8 mouse cellular contexts compared by ENCODE assay signal in the genomic region with DNA sequence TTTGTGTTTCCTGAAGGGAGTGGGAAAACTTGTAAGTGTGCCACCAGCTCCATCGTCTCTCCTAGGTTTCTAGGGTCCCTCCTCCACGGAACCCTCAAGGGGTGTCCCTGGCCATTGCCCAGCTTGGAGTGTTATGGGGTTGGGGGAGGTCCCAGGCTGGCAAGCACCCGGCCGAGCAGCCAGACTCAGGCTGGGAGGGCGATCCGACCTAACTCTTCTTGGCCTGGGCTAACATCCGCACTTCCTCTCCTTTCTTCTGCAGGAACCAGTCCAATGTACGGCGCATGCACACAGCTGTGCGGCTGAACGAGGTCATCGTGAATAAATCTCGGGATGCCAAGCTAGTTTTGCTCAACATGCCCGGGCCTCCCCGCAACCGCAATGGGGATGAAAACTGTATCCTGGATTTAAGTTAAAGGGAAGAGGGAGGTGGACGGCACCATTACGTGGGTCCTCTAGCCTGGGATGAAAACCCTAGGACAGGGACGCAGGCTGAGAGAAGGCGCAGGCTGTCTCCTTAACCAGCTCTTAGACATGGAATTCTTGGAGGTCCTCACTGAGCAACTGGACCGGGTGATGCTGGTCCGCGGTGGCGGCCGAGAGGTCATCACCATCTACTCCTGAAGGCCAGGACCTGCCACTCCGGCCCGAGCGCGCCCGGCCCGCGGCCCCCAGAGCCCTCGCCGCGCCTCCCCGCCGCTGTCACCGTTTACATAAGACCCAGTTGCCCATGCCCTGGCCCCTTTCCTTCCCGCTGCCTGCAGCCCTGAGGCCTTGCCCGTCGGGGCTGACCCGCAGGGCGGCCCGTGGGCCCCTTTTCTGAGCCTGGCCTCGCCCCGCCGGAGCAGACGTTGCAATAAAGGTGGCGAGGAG. TPM values are rescaled to one million over a fixed set of nuclear protein-coding genes. Genes with fewer than 3 reads are reported as not detected.
DNase-seq lines count a peak whose midpoint lies in the region; ATAC-seq and TF ChIP-seq lines count a peak whose summit lies in the region.

No protein-coding gene starts in this region.

- TF ChIP-seq CTCF in liver, adult 2 months (IDR thresholded peaks at IDR 0.05; ENCODE audit: low read depth, low read length) = no peak

- ATAC-seq in forebrain, embryonic 13.5 days = no peak
- no peak for ATAC-seq in neural tube, embryonic 13.5 days (ENCODE audit: low read depth)

- H3K36me3 ChIP-seq in liver, adult 2 months (ENCODE audit: control insufficient read depth, insufficient read depth, low read length) = peaks cover 8% of the 10 kb centered on the region; the same call in 1 of the 2 replicates
- peaks cover 37% of the 10 kb centered on the region for H3K36me3 ChIP-seq in forebrain, embryonic 13.5 days (ENCODE audit: poor library complexity, severe bottlenecking)
- H3K36me3 ChIP-seq in limb, embryonic 10.5 days = peaks cover 41% of the 10 kb centered on the region
- H3K36me3 ChIP-seq in neural tube, embryonic 13.5 days = peaks cover 47% of the 10 kb centered on the region

- no peak for TF ChIP-seq POLR2A in liver, adult 2 months (IDR thresholded peaks at IDR 0.05; ENCODE audit: extremely low read depth, insufficient read depth, low read length)

- H3K27me3 ChIP-seq in liver, adult 2 months (ENCODE audit: control insufficient read depth, insufficient read depth, low read length) = no peaks in the 10 kb centered on the region
- peaks cover 47% of the 10 kb centered on the region for H3K27me3 ChIP-seq in forebrain, embryonic 13.5 days
- peaks cover 88% of the 10 kb centered on the region for H3K27me3 ChIP-seq in limb, embryonic 10.5 days (ENCODE audit: low read depth, poor library complexity, severe bottlenecking)
- peaks cover 55% of the 10 kb centered on the region for H3K27me3 ChIP-seq in neural tube, embryonic 13.5 days

- DNase-seq in liver, adult 2 months (ENCODE audit: extremely low read depth, low read depth, low spot score) = no peak
- no peak for DNase-seq in liver
- peak; percentile 53 for DNase-seq in limb, embryonic 10.5 days (ENCODE audit: low spot score)
- DNase-seq in gastrocnemius, postnatal 36 days = no peak
- no peak for DNase-seq in left cerebral cortex, postnatal 10 days (ENCODE audit: extremely low spot score in 1 of 2, low spot score in 2 of 2)
- DNase-seq in right cerebral cortex, postnatal 10 days (ENCODE audit: low spot score in 2 of 2) = no peak

- no peak overlapping the region; the same call in 1 of the 2 replicates for H3K9ac ChIP-seq in liver, adult 2 months (ENCODE audit: low read depth, low read length)
- peak overlapping the region; percentile 57 for H3K9ac ChIP-seq in forebrain, embryonic 13.5 days
- H3K9ac ChIP-seq in neural tube, embryonic 13.5 days = peak overlapping the region; percentile 61

- no peaks in the 10 kb centered on the region for H3K9me3 ChIP-seq in forebrain, embryonic 13.5 days (replicated peaks)
- no peaks in the 10 kb centered on the region for H3K9me3 ChIP-seq in limb, embryonic 10.5 days (replicated peaks)
- H3K9me3 ChIP-seq in neural tube, embryonic 13.5 days = no peaks in the 10 kb centered on the region

- peaks cover 6% of the 10 kb centered on the region; the same call in 1 of the 2 replicates for H3K4me1 ChIP-seq in liver, adult 2 months (ENCODE audit: control insufficient read depth, insufficient read depth, low read length)
- peaks cover 19% of the 10 kb centered on the region for H3K4me1 ChIP-seq in forebrain, embryonic 13.5 days
- peaks cover 26% of the 10 kb centered on the region for H3K4me1 ChIP-seq in limb, embryonic 10.5 days
- H3K4me1 ChIP-seq in neural tube, embryonic 13.5 days (replicated peaks) = peaks cover 29% of the 10 kb centered on the region

- intact Hi-C loops in gastrocnemius, postnatal 36 days (cut with DNase I) = no loop called here
- intact Hi-C loops in left cerebral cortex, postnatal 10 days (cut with DNase I) = no loop called here

- H3K4me3 ChIP-seq in liver, adult 2 months (ENCODE audit: insufficient read depth, low read depth, low read length) = peak overlapping the region; percentile 14; the same call in 1 of the 2 replicates
- H3K4me3 ChIP-seq in forebrain, embryonic 13.5 days = peak overlapping the region; percentile 30
- H3K4me3 ChIP-seq in limb, embryonic 10.5 days = peak overlapping the region; percentile 50
- peak overlapping the region; percentile 28 for H3K4me3 ChIP-seq in neural tube, embryonic 13.5 days

- WGBS in liver, adult 2 months = 17% methylated on average over 49 of the region's 49 CpGs
- WGBS in forebrain, embryonic 13.5 days = 11% methylated on average over 49 of the region's 49 CpGs
- WGBS in limb, embryonic 10.5 days = 11% methylated on average over 49 of the region's 49 CpGs
- WGBS in neural tube, embryonic 13.5 days = 9% methylated on average over 49 of the region's 49 CpGs

- H3K79me2 ChIP-seq in liver, adult 2 months (ENCODE audit: control insufficient read depth, insufficient read depth, low read length) = no peaks in the 10 kb centered on the region

- H3K27ac ChIP-seq in liver, adult 2 months (replicated peaks; ENCODE audit: insufficient read depth, low read depth, low read length) = no peak overlapping the region
- no peak overlapping the region for H3K27ac ChIP-seq in forebrain, embryonic 13.5 days
- H3K27ac ChIP-seq in limb, embryonic 10.5 days = peak overlapping the region; percentile 6; the same call in 1 of the 2 replicates
- no peak overlapping the region for H3K27ac ChIP-seq in neural tube, embryonic 13.5 days (replicated peaks)

- peak overlapping the region; percentile 55 for H3K4me2 ChIP-seq in forebrain, embryonic 13.5 days
- H3K4me2 ChIP-seq in neural tube, embryonic 13.5 days = peak overlapping the region; percentile 54

RNA-seq across cellular contexts. Expression of gene Slc12a5, which starts 36.5 kb away (rescaled TPM):
- 0.46 and 0.54 TPM in 2 replicates for total RNA-seq in liver, adult 2 months (2014; rRNA removed)
- 0.85 and 1.1 TPM in 2 replicates for polyA plus RNA-seq in liver, adult 2 months (2012; rRNA removed)
- 5.7 and 8.8 TPM in 2 replicates for polyA plus RNA-seq in forebrain, embryonic 13.5 days (2015; fragmentation: Nextera tagmentation; extraction: Ambion mirVana)
- 0.83 and 1.0 TPM in 2 replicates for polyA plus RNA-seq in limb, embryonic 10.5 days (2016; fragmentation: Nextera tagmentation; extraction: Ambion mirVana)
- polyA plus RNA-seq in neural tube, embryonic 13.5 days (2015; fragmentation: Nextera tagmentation; extraction: Ambion mirVana) = 20.8 and 21.3 TPM in 2 replicates
- total RNA-seq in gastrocnemius, postnatal 36 days (2021) = under 1 TPM; 0.25 to 0.36 TPM
- 100 to 1,000 TPM; 350 to 355 TPM for total RNA-seq in left cerebral cortex, postnatal 10 days (2021)

RNA-seq across cellular contexts. Expression of gene Ncoa5, which starts 37.6 kb away (rescaled TPM):
- 4.3 and 6.8 TPM in 2 replicates for total RNA-seq in liver, adult 2 months (2014; rRNA removed)
- 9.2 and 11.5 TPM in 2 replicates for polyA plus RNA-seq in liver, adult 2 months (2012; rRNA removed)
- polyA plus RNA-seq in forebrain, embryonic 13.5 days (2015; fragmentation: Nextera tagmentation; extraction: Ambion mirVana) = 131 and 134 TPM in 2 replicates
- polyA plus RNA-seq in limb, embryonic 10.5 days (2016; fragmentation: Nextera tagmentation; extraction: Ambion mirVana) = 92.9 and 105 TPM in 2 replicates
- 97.3 and 111 TPM in 2 replicates for polyA plus RNA-seq in neural tube, embryonic 13.5 days (2015; fragmentation: Nextera tagmentation; extraction: Ambion mirVana)
- 10 to 100 TPM; 10.3 to 11.7 TPM for total RNA-seq in gastrocnemius, postnatal 36 days (2021)
- total RNA-seq in left cerebral cortex, postnatal 10 days (2021) = 10 to 100 TPM; 61.1 to 61.2 TPM

RNA-seq across cellular contexts. Expression of gene Mmp9, which starts 56.5 kb away (rescaled TPM):
- total RNA-seq in liver, adult 2 months (2014; rRNA removed) = 0.20 and 0.65 TPM in 2 replicates
- 0.55 and 0.70 TPM in 2 replicates for polyA plus RNA-seq in liver, adult 2 months (2012; rRNA removed)
- 8.6 and 10.6 TPM in 2 replicates for polyA plus RNA-seq in forebrain, embryonic 13.5 days (2015; fragmentation: Nextera tagmentation; extraction: Ambion mirVana)
- 0.31 and 0.33 TPM in 2 replicates for polyA plus RNA-seq in limb, embryonic 10.5 days (2016; fragmentation: Nextera tagmentation; extraction: Ambion mirVana)
- polyA plus RNA-seq in neural tube, embryonic 13.5 days (2015; fragmentation: Nextera tagmentation; extraction: Ambion mirVana) = 16.9 and 17.1 TPM in 2 replicates
- total RNA-seq in gastrocnemius, postnatal 36 days (2021) = under 1 TPM; 0.38 to 0.62 TPM
- 1 to 10 TPM; 2.9 to 3.4 TPM for total RNA-seq in left cerebral cortex, postnatal 10 days (2021)

RNA-seq across cellular contexts. Expression of gene Cd40, which starts 58.3 kb away (rescaled TPM):
- total RNA-seq in liver, adult 2 months (2014; rRNA removed) = 0.74 and 1.7 TPM in 2 replicates
- polyA plus RNA-seq in liver, adult 2 months (2012; rRNA removed) = 0.37 and 1.0 TPM in 2 replicates
- polyA plus RNA-seq in forebrain, embryonic 13.5 days (2015; fragmentation: Nextera tagmentation; extraction: Ambion mirVana) = 5.4 and 6.6 TPM in 2 replicates
- polyA plus RNA-seq in limb, embryonic 10.5 days (2016; fragmentation: Nextera tagmentation; extraction: Ambion mirVana) = 10.5 and 11.5 TPM in 2 replicates
- 7.2 and 8.3 TPM in 2 replicates for polyA plus RNA-seq in neural tube, embryonic 13.5 days (2015; fragmentation: Nextera tagmentation; extraction: Ambion mirVana)
- under 1 TPM; 0.48 to 0.76 TPM for total RNA-seq in gastrocnemius, postnatal 36 days (2021)
- total RNA-seq in left cerebral cortex, postnatal 10 days (2021) = 1 to 10 TPM; 1.2 to 2.5 TPM
